Mouse (Mus musculus) heart, embryonic 11.5 days (tissue): ENCODE data around the gene Gm8994. TPM values are rescaled to one million over a fixed set of nuclear protein-coding genes. Genes with fewer than 3 reads are reported as not detected.
"Not testable (repeated sequence)": the region's sequence is repeated elsewhere in the genome, so short reads cannot be mapped to it uniquely, and the experiment has no call there.

Experiments used
- ATAC-seq: fragments of 200-750 bp; cut with Nextera tagmentation; replicated peaks from 2 replicates; pipeline ENCODE4 v1.8.0; 2017; ENCODE audit warnings: moderate library complexity; ENCODE audit not compliant: insufficient number of reproducible peaks, low FRiP score, low TSS enrichment
- H3K27ac ChIP-seq: fragments of 300-500 bp; sonication (generic); 2 replicates; pipeline ENCODE4 v1.5.1; 2014; ENCODE audit warnings: mild to moderate bottlenecking, low read depth, low read length
- H3K27me3 ChIP-seq: fragments of 300-500 bp; sonication (generic); 2 replicates; pipeline ENCODE4 v1.6.1; 2014; ENCODE audit warnings: mild to moderate bottlenecking, low read length, mixed read lengths; ENCODE audit not compliant: control insufficient read depth, insufficient read depth
- H3K36me3 ChIP-seq: fragments of 300-500 bp; sonication (generic); 2 replicates; pipeline ENCODE4 v1.6.1; 2014; ENCODE audit warnings: mild to moderate bottlenecking, low read length, moderate library complexity, mixed read lengths; ENCODE audit not compliant: control insufficient read depth, insufficient read depth
- H3K4me1 ChIP-seq: fragments of 300-500 bp; sonication (generic); 2 replicates; pipeline ENCODE4 v1.6.1; 2014; ENCODE audit warnings: low read length; ENCODE audit not compliant: control insufficient read depth, insufficient read depth
- H3K4me2 ChIP-seq: fragments of 300-500 bp; sonication (generic); 2 replicates; pipeline ENCODE4 v1.6.1; 2014; ENCODE audit warnings: mild to moderate bottlenecking, moderate library complexity
- H3K4me3 ChIP-seq: fragments of 300-500 bp; sonication (generic); 2 replicates; pipeline ENCODE4 v1.5.1; 2014; ENCODE audit warnings: low read depth, low read length
- H3K9ac ChIP-seq: fragments of 300-500 bp; sonication (generic); 2 replicates; pipeline ENCODE4 v1.6.1; 2014; ENCODE audit warnings: mild to moderate bottlenecking, low read depth, low read length, moderate library complexity
- H3K9me3 ChIP-seq: fragments of 300-500 bp; sonication (generic); replicated peaks from 2 replicates; pipeline ENCODE4 v1.6.1; 2016; ENCODE audit warnings: low read length; ENCODE audit not compliant: control insufficient read depth
- WGBS: fragments of 180-500 bp; shearing (Covaris S2); extraction: QIAGEN DNeasy Blood & Tissue Kit; methylation state at CpG from one replicate; pipeline ENCODE4 v1.1.7; 2014; ENCODE audit not compliant: insufficient replicate concordance; 5-methylcytosine and 5-hydroxymethylcytosine counted together
- polyA plus RNA-seq: library from polyadenylated mRNA; unstranded; fragments of >200 nt; fragmentation: Nextera tagmentation; extraction: Ambion mirVana; gene quantifications from 2 replicates; pipeline ENCODE4 v1.2.1, GENCODE M21; 2014

Gene Gm8994
- polyA plus RNA-seq, 1 experiment from 2014 or later: not detected

DNA sequence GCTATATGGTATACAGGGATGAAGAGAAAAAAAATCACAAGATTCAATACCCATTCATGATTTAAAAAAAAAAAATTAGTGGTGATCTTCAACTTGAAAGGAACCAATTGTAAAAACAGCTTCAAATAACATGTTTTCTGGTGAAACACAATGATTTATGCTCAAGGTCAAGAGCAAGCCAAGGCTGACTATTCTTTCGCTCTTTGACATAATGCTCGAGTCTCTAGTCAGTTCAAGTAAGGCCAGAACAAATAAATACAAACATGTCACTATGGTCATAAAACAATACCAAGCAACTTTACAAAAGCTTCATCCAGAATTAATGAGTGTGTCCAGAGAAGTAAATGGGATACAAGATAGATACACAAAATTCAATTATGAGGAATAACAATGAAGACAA, 31.1 kb upstream of the Gm8994 start:
- Histone ChIP-seq H3K27me3 (no peaks in the 10 kb centered on the region), H3K27ac (no peak overlapping the region), H3K9ac (no peak overlapping the region), H3K36me3 (no peaks in the 10 kb centered on the region), H3K4me2 (no peak overlapping the region), H3K9me3 (no peaks in the 10 kb centered on the region), H3K4me3 (no peak overlapping the region), H3K4me1 (no peaks in the 10 kb centered on the region)
- ATAC-seq: no peak
- WGBS: 80% methylated on average over 2 of the region's 2 CpGs

DNA sequence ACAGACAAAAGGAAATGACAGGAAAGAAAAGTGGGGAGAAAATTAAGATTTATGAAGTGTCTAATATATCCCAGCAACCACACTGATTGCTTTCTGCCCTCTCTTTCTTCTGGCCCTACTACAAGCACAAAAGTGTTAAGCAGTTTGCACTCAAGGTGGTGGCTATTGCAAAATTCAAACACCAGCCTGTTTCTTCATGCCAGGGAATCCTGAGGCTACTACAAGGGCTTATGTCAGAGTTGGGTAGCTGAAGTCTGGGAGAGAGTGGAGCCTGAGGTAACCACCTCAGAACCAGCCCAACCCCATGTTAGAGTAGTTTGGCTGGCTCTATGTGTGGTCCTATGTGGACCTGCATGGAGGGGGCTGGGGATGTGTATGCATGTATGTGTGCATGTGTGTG, 23.8 kb upstream of the Gm8994 start:
- no peak for ATAC-seq
- Histone ChIP-seq H3K36me3 (no peaks in the 10 kb centered on the region), H3K9ac (no peak overlapping the region), H3K9me3 (no peaks in the 10 kb centered on the region), H3K27me3 (no peaks in the 10 kb centered on the region), H3K4me2 (no peak overlapping the region), H3K27ac (no peak overlapping the region), H3K4me1 (no peaks in the 10 kb centered on the region), H3K4me3 (no peak overlapping the region)

DNA sequence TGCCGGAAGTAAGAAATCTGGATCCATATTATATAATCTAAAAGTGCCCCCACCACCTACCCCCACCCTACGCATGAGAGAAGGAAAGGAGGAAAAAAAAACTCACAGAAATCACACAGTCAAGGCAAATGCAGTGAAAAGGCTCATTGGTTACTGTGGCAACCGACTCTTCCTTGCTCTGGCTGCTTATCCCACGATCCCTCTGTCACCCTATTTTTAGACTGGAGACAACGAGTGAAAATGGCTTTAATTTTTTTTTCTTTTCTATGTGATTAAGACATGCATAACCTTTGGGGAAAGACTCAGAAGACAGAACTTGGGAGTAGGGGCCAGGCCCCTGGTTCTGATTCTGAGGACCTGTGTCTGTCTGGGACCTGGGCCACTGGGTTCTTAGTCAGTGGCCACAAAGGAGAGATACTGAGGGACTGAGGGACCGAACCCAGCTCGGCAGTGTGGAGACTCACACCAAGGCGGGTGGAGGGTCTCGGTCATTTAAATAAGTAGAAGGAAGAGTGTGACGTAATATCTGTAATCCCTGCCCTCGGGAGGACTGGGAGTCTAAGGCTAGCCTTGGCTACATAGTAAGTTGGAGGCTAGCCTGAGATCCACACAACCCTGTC, 22.9 kb upstream of the Gm8994 start:
- WGBS: 72% methylated on average over 11 of the region's 11 CpGs
- Histone ChIP-seq H3K4me1 (no peaks in the 10 kb centered on the region), H3K9me3 (no peaks in the 10 kb centered on the region), H3K4me2 (no peak overlapping the region), H3K27ac (no peak overlapping the region), H3K27me3 (no peaks in the 10 kb centered on the region), H3K36me3 (no peaks in the 10 kb centered on the region), H3K4me3 (no peak overlapping the region), H3K9ac (no peak overlapping the region)
- no peak for ATAC-seq

DNA sequence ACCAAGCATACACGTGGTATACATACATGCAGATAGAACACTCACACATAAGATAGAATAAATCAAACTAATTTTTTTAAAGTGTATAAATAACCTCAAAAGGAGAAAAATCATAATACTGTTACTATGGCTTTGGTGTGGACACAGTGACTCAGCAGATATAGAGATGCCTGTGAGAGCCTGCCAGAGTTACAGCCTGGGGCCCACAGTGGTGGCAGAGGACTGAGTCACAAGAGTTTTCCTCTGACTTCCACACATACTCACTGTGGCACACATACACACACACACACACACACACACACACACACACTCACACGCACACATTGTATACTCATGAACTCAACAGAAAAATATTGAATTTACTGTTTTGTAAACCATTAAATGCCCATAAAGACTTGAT, 17.9 kb upstream of the Gm8994 start:
- Histone ChIP-seq H3K4me2 (no peak overlapping the region), H3K9ac (no peak overlapping the region), H3K27ac (no peak overlapping the region), H3K4me3 (no peak overlapping the region), H3K27me3 (no peaks in the 10 kb centered on the region), H3K4me1 (no peaks in the 10 kb centered on the region), H3K36me3 (no peaks in the 10 kb centered on the region), H3K9me3 (no peaks in the 10 kb centered on the region)
- WGBS: 79% methylated on average over 2 of the region's 2 CpGs
- no peak for ATAC-seq

DNA sequence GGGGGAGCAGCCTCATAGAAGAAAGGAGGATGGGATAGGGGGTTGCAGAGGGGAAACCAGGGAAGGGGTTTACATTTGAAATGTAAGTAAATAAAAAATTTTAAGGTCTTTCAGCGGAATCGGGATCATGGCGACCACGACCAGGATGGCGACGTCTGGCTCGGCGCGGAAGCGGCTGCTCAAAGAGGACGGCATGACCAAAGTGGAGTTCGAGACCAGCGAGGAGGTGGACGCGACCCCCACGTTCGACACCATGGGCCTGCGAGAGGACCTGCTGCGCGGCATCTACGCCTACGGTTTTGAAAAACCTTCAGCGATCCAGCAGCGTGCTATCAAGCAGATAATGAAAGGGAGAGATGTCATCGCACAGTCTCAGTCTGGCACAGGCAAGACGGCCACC, 1.1 kb downstream of the Gm8994 start:
- ATAC-seq, H3K27ac ChIP-seq, H3K9me3 ChIP-seq, H3K9ac ChIP-seq, H3K27me3 ChIP-seq, H3K36me3 ChIP-seq, H3K4me1 ChIP-seq, H3K4me3 ChIP-seq, H3K4me2 ChIP-seq: not testable (repeated sequence)
- 89% methylated on average over 26 of the region's 26 CpGs for WGBS

DNA sequence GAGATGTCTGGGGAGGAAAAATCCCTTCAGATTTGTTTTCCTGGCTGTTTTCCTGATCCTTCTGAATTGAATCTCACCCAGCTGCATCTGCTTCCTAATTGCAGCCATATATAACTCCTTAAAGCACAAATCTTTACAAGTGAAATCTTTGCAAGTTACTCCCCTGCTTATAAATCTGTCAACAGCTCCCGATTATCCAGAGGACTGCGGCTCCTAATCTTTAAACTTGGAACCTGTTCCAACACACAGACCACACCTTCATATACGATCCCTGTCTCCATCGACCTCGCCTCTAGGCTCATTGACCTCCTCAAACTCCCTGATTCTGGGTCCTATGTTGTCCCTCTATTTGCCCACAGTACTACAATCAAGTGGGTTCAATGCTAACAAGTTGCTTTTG, 13.3 kb downstream of the Gm8994 start:
- Histone ChIP-seq H3K27ac (no peak overlapping the region), H3K4me1 (no peaks in the 10 kb centered on the region), H3K36me3 (no peaks in the 10 kb centered on the region), H3K4me2 (no peak overlapping the region), H3K9me3 (no peaks in the 10 kb centered on the region), H3K9ac (no peak overlapping the region), H3K4me3 (no peak overlapping the region), H3K27me3 (no peaks in the 10 kb centered on the region)
- 67% methylated on average over 5 of the region's 5 CpGs for WGBS
- no peak for ATAC-seq

DNA sequence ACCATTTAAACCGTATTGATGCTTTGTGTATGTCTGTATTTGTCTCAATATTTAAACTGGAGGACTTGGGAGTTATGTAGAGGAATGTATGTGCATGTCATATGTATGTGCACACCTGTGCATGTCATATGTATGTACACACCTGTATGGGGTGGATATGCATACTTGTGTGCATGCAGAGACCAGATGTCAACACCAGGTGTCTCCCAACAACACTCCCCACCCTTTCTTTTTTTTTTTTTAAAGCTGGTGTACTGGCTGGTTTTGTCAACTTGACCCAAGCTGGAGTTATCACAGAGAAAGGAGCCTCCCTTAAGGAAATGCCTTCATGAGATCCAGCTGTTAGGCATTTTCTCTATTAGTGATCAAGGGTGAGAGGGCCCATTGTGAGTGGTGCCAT, 13.8 kb downstream of the Gm8994 start:
- Histone ChIP-seq H3K9me3 (no peaks in the 10 kb centered on the region), H3K4me1 (no peaks in the 10 kb centered on the region), H3K9ac (no peak overlapping the region), H3K4me2 (no peak overlapping the region), H3K4me3 (no peak overlapping the region), H3K27me3 (no peaks in the 10 kb centered on the region), H3K27ac (no peak overlapping the region), H3K36me3 (no peaks in the 10 kb centered on the region)
- WGBS: 84% methylated on average over 1 of the region's 1 CpGs
- ATAC-seq: no peak

DNA sequence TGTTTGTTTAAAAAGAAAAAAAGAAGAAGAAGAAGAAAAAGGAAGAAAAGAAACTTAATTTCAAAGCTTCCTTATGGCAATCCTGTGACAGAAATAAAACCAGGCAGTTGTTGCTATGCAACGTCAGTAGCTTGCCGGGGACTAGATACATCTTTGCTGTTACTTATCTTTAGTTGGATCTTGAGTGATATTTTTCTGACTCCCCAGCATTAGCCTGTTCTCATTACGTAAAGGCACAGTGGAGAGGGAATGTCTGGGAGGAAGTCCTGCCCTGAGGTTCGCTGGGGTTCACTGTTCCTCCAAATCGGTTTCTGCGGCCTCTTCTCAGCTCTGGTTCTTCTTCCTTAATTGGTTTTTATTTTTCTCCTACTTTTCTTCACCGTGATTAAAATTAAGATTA, 16.5 kb downstream of the Gm8994 start:
- WGBS: 80% methylated on average over 7 of the region's 7 CpGs
- ATAC-seq: no peak
- H3K27ac ChIP-seq: no peak overlapping the region
- H3K9me3 ChIP-seq: no peaks in the 10 kb centered on the region
- no peaks in the 10 kb centered on the region for H3K4me1 ChIP-seq
- H3K4me2 ChIP-seq: no peak overlapping the region
- H3K4me3 ChIP-seq: no peak overlapping the region
- no peak overlapping the region for H3K9ac ChIP-seq
- H3K27me3 ChIP-seq: no peaks in the 10 kb centered on the region
- H3K36me3 ChIP-seq: no peaks in the 10 kb centered on the region

DNA sequence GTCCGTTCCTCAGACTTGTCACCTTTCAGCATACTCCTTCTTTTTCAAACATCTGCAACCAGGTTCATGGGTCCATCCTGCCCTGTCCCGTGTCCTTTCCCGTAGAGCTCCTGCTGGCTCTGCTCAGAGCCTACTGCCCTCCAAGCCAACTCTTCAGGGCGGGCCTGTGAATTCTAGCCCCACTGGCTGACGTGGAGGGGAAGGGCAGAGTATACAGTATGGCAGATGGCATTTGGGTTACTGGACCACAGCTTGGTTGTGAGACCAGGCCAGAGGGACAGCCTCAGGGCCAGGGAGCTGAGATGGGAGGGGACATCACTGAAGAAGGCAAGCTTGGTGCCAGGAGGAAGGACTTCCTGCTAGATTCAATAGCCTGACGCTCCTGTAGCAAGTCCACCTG, 17.7 kb downstream of the Gm8994 start:
- no peaks in the 10 kb centered on the region for H3K27me3 ChIP-seq
- no peak overlapping the region for H3K4me3 ChIP-seq
- no peaks in the 10 kb centered on the region for H3K36me3 ChIP-seq
- H3K9me3 ChIP-seq: no peaks in the 10 kb centered on the region
- ATAC-seq: no peak
- H3K4me2 ChIP-seq: no peak overlapping the region
- WGBS: 75% methylated on average over 6 of the region's 6 CpGs
- no peaks in the 10 kb centered on the region for H3K4me1 ChIP-seq
- H3K9ac ChIP-seq: no peak overlapping the region
- no peak overlapping the region for H3K27ac ChIP-seq
